Mouse (Mus musculus) A20 (cell line): ENCODE data around the gene Kcnf1.
"Not testable (repeated sequence)": the region's sequence is repeated elsewhere in the genome, so short reads cannot be mapped to it uniquely, and the experiment has no call there.

Experiments used
- DNase-seq: peaks from one replicate; pipeline ENCODE4 v3.0.0-alpha.2; 2011; ENCODE audit warnings: low read depth, low spot score

Kcnf1 gene

DNA sequence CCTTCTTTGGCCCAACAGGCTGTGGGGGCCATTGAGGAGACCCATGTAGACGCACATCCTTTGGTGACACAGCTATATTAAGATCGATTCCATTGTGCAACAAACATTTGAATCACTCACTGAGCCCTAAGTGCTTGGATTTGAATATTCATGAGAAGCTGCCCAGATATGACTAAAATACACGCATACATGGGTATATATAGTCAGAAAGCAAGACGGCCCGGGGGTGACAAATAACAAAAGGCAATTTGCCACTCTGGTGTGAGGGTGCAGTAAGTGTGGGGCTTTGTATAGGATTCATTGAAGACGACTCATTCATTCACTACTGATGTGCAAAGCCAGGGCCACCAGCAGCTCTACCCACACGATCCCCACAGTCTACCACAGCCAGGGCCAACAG, 17.1 kb downstream of the Kcnf1 start:
- DNase-seq, result no peak

DNA sequence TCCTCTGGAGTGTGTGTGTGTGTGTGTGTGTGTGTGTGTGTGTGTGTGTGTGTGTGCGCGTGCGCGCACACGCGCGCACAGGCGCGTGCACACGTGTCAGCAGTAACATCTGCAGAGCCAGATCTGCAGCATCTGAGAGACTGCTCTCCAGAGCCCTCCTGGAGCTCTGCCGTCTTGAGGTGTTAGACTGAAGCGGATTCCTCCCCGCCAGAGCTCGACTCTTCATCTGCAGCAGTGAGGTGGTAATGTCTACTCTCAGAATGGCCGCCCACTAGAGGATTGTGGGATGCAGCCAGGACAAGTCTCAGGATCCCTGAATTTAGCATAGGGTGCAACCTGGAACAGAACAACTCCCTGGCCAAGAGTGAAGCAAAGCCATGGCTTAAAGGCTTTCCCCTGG, 19.1 kb downstream of the Kcnf1 start:
- no peak for DNase-seq

- DNase-seq, result no peak
Measured at GRCm38 (mm10) chr12:17155781-17156180, 20.9 kb downstream of the Kcnf1 start.

- no peak for DNase-seq
Measured at GRCm38 (mm10) chr12:17152840-17153239, 23.8 kb downstream of the Kcnf1 start.

GRCm38 (mm10) chr12:17148920-17149319, 27.8 kb downstream of the Kcnf1 start:
- peak; percentile 39 for DNase-seq

- DNase-seq, result no peak
Measured at GRCm38 (mm10) chr12:17141791-17142190, 34.9 kb downstream of the Kcnf1 start.

DNA sequence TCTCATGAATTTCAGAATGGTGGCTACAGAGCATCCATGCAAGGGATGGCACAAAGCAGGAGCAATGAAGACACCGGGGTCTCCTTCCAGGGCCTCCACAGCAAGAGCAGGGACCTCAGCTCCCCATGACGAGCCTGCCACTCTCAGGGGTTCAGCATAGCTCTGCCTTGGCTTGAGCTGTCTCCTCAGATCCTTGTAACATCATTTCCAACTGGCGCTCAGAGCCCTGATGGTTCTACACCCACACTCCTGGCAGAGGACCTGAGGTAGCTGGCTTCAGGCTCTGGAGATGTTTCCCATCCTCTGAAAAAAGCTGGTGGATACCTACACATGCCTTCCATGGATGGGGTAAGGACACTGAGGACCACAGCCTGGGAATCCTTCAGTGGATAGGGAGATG, 36.3 kb downstream of the Kcnf1 start:
- no peak for DNase-seq

DNA sequence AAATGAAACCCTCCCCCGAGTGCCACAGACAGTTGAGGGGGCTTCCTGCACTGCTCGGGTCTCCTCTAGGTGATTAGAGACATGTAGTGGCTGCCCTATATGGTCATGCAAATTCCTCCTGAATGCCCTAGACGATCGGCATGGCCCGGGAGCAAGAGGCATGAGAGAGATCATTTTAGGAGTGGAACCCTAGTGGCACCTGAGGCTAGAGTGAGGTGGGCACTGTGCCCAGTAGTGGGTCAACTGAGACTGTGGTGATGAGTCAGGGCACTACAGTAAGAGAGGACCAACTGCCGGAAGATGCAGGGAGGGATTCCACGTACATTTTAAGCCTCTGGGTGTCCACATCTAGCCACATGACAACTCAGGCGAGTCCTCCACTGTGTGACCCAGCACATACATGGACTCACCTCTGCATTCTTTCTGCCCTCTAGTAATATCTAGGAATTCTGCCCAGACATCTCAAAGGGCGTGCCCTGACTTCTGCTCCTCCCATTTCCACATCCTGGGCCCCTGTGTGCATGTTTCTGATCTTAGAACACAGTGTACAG, 42.1 kb downstream of the Kcnf1 start:
- no peak for DNase-seq

- no peak for DNase-seq
Measured at GRCm38 (mm10) chr12:17132243-17132642, 44.4 kb downstream of the Kcnf1 start.

DNA sequence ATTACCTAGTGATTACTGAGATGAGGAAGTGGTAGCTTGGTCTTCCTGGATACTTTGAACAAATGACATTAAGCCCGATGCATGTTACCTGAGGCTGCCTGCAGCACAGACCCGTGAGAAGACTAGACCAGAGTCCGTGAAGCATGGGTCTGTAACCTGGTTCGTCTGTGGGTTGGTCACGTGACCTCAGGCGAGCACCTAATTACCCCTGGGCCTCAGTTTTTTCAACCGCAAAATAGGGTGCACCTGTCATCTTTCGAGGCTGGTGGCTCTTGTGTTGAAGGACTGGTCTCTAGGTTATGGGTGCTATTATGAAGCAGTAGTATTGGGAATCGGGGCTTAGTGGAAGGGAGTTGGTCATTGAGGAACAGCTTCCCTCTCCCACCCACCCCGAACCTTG, 45.1 kb downstream of the Kcnf1 start:
- DNase-seq, result peak; percentile 30

DNA sequence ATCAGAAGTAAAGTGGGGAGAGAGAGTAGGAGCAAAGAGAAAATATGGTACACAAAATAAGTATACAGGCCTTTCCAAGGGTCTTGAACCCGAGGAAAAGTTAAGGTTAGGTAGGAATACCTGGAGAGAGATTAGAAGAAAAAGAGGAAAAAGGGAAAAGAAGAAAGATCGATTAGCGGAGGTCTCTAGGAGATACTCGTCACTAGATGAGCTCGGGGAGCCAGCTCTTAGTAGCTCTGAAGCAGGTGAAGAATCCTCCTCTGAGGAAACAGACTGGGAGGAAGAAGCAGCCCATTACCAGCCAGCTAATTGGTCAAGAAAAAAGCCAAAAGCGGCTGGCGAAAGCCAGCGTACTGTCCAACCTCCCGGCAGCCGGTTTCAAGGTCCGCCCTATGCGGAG, 53.8 kb downstream of the Kcnf1 start:
- not testable (repeated sequence) for DNase-seq
